Mouse (Mus musculus) lung, postnatal 14 days (tissue): Measurements from ENCODE around the gene Ccdc24.
A peak's percentile ranks its signal among the peaks of the same experiment; 100 is the strongest.

ENCODE experiments used
- DNase-seq: peaks from one replicate; pipeline ENCODE4 v3.0.0; 2021

The Ccdc24 gene

DNA sequence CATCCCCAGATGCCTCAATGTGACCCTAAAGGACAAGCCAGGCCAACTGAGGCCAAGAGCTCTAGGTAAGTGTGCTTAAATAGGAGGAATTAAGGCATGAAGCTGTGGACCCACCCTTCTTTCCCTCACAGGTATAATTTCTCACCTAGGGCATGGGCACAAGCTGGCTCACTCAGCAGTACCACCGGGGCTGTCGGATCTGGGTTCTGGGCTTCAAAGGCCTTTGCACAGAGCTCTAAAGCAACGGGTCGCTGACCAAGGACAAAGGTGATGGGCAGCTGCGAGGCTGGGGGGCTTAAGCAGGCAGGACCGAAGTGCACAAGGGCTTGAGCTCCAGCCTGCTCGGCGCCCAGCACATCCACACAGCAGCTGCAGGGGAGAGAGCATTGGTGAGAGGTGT, 18.4 kb upstream of the Ccdc24 start:
- DNase-seq: no peak

DNA sequence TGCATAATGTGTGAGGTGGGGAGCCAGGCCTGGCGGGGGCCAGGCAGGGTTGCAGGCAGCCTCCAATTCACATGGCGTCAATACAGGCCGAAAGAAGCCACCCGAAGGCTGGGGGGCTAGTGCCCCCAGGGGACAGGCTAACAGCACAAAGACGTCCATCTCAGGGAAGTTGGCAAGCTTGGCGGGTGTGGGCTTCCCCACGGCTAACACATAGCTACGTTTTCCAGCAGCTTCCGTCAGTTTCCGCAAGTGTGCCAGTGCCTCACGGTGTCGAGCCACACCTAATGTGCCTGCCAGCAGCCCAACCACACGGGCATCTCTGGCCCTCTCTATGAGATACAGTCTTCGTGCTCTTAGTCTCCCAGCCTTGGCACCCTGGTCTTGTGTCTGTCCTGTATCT, 17.7 kb upstream of the Ccdc24 start:
- DNase-seq: no peak

DNA sequence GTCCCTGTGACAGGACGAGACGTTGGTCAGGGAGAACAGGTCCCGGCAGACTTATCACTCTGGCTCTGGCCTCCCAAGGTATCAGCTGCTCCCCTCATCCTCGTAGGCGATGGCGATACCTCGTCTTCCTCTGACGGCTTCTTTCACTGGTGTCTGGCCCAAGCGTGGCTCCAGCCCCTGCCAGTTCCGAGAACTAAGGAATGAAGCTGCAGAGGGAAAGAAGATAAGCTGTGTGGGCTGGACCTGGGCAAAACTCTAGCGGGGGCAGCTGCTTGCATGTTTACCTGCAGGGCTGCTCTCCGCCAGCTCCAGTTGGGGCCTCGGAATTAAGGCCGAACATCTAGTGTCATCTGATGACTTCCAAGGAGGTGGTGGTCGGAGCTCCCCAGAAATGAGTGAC, 17.1 kb upstream of the Ccdc24 start:
- no peak for DNase-seq

DNA sequence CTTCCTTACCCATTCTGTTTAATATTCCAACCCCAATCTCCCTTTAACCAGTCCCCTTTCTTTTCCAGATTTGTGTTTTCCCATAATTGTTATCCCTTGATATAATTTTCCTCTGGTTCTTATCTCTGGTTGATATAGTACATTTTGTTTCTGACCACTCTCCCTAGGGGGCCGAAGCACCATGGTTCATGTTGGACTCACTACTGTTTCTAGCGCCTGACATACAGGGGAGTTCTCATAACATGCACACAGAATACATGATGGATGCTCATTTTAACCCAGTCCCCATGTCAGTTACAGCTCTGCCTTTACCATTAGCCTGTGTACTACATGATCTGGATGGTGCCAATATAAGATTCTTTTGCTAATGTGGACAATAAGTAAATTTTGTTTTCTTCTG, 15.6 kb upstream of the Ccdc24 start:
- DNase-seq: no peak

DNA sequence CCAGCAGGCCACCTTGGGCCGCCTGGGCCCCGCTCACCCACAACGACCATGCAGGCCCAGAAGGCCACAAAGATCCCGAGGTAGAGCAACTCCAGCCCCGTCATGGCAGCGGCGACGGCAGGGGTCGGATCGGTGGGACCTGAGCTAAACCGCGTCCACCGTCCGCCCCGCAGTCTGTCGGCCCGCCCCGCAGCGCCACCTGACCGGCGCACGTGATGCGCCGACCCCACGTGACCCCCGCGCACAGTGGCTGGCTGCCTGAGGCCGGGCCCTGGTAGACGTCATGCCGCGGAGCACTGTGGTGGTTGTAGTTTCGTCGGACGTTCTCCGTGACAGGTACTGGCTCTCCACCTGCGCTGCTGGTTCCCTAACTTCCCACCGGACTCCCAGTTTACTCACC, 14.8 kb upstream of the Ccdc24 start, which contains the start of gene Atp6v0b:
TSS of gene Atp6v0b (minus strand) at position 201 of the 400 bp plus-strand sequence.
- DNase-seq: peak; percentile 94

DNA sequence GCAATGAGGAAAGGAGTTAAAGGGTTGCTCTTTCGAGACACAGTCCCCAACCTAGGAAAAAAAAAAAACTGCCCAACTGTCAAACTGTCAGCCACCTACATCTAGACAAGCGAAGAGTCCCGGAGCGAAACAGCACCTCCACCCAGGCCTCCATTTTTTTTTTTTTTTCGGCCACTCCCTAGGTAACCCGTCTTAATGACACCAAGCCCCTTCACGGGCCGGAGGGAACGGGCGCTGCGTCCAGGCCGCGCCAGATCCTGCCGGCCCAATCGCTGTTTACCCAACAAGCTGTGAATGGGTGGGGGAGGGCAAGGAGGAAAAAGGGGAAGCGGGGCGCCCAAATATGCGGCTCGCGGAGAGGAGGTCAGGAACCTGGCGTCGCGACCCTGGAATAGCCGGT, 14.3 kb upstream of the Ccdc24 start:
- peak; percentile 30 for DNase-seq

DNA sequence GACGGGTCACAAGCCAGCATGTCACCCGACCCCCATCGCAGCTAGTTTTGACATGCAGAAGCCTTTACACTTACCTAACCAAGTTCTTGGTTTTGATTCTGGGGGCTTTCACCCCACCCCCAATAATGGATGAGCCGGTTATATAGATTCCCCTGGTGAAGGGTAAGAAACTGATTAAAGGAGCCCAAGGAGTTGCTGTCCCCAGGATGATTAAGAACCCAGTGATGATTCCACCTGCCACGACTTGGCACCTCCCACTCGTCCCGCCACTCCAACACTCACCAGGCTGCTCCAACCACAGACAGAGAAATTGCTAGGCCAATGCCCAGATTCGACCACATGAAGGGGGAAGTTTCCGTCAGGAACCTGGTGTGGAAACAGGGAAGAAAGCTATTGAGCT, 13.6 kb upstream of the Ccdc24 start:
- no peak for DNase-seq

DNA sequence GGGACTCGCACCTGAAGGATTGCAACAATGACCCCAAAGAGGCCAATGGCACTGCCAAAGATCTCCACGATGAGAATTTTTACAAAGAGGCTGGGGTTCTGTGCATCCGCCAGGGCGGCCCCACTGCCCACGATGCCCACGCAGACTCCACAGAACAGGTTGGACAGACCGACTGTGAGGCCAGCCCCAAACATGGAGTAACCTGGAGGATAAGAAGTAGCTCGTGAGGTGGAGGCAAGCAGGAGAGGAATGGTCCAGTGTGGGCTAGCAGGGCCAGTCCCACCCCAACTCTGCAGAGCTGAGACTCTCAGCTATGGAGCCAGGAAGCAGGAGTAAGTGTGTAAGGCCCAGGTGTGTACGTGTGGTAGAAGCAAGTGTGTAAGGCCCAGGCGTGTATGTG, 12.7 kb upstream of the Ccdc24 start:
- DNase-seq: no peak

DNA sequence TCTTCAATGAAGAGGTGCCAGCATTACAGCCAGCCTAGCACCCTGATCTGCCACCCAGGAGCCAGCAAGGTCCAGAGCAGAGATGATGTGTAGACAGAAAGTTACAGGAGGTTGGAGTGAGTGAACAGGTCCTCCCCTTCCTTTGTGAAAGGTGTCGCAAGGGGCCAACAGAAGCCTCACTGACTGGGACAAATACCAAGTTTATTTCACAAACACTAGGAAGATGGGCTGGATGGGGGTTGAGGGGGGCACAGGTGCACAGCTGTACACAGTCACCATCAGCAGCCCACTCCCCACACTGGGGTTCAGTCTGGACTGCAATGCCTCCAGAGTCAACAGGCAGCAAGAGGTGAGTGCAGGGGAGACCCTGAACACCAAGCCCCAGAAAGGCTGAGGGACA, 11.8 kb upstream of the Ccdc24 start:
- DNase-seq: no peak

DNA sequence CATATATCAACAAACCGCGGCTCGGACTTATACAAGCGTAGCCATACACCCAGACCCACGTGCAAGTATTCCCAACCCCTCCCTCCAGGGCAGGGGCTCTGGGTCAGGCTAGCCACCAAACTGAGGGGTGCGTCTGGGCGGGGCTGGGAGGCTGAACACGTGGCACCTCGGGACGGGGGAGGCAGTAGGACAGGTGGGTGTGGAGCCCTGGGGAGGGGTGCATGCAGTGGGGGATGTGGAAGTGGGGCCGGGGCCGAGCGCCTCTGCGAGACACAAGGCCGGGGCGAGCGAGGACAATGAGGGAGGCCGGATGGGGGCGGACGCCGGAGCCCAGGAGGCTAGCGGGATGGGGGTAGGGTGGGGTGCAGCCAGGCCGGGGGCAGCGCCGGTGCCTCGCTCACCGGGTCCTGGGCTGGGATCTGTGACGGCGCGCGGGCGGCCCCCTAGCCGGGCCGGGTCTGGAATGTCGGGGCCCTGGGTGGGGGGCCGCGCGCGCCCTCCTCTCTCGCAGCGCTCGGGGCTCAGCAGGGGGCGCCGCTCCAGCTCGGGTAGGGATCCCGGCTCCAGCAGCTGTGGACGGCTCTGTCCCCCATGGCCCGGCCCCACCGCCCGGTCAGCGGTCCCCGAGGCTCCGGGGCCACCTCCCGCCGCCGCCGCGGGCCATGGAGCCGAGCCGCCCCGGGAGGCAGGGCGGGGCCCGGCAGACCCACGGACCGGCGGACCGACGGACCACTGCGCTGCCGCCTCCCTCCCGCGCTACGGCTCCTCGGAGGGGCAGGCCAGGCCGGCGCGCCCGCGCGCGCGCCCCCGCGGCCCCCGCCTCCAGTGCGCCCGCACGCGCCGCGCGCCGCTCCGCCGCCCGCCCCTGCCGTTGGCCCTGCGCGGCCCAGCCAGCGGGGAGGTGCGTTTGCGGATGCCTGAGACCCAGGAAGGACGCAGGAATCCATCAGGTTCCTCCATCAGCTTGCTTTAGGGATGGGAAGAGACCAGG, 10.6 kb upstream of the Ccdc24 start, which contains the start of gene B4galt2:
TSS of gene B4galt2 (minus strand) at position 787 of the 991 bp plus-strand sequence.
- peak; percentile 50 for DNase-seq

DNA sequence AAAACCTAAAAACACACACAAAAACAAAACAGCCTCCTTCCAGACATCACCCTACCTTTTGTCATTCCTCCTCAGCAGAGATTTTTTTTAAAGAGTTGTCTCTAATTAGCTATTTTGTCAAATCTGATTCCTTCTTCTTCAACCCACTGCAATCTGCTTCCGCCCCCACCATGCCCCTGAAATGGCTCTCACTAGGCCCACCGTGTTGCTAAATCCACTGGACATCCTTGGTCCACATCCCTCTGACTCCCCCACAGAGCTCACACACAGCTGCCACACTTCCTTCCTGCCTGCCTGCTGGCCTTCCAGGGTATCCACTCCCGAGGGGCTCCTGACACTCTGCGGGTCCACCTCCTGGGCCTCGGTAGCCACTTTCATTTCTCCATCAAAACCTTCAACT, 6.3 kb upstream of the Ccdc24 start:
- no peak for DNase-seq

DNA sequence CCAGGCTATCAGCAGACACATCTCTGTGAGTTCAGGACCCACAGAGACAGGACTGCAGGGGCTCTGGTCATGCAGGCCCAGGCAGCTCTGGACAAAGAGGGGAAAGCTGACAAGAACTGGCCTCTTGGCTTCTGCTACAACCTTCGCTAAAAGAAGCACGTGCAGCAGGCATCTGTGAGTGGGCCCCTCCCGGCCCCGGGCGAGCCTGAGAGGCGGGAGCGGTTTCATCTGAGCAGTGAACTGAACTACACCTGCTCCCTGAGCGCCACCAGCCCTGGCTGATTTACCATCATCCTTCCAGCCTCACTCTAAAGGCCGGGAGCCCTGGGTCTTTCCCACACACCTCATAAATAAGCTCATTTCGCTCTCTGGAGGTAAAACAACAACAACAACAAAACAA, 5.9 kb upstream of the Ccdc24 start:
- no peak for DNase-seq

DNA sequence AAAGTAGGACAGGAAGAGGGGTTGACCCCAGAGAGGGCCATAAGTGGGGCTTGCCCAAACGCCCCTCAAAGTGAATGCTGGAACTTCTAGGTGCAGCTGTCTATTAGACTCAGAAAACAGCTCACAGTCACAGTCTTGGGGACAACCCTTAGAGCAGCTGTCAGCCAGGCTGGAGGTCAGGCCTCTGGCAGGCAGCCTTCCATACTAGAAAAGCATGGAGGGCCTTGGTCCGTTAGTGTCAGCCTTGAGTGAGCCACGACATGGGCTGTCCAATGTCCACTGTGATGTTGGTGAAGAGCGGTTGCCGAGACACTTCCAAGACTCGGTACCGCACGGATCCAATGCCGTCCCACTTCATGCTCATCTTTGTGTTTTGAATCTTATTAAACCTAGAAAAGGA, 1.3 kb upstream of the Ccdc24 start:
- no peak for DNase-seq

DNA sequence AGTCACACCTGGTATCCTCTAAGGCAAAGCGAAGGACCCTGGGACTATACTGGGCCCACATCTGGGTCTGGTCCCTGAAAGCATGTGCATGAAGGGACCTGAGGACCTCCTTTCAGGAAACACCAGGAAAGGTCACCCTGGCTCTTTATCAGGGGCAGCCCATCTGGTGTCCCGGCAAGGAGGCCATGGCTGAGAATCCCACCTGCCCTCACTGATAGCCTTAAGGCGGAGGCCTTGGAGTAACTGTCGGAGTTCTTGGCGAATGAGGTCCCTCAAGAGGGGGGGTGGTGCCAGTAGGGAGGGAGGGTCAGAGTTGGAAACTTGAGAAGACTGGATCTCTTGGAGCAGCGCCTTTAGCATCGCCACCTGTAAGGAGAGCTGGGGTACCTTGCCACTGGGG, 570 bp downstream of the Ccdc24 start:
- no peak for DNase-seq

DNA sequence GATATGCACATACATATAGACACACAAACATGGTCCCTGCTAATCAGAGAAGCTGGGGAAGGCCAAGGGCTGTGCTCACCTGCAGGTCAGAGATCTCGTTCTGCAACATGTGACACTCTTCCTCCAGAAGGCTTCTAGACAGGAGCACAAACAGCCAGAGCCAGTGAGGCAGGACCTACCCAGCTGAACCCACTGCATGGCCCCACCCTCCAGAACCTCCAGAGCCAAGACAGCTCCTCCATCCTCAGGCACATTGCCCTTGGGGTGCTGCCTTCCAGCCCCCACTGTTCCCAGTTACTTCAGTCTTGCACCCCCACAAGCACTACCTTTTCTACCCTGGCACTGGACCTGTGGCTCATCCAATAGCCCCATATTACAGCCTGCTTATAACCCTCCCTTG, 1.9 kb downstream of the Ccdc24 start:
- no peak for DNase-seq

DNA sequence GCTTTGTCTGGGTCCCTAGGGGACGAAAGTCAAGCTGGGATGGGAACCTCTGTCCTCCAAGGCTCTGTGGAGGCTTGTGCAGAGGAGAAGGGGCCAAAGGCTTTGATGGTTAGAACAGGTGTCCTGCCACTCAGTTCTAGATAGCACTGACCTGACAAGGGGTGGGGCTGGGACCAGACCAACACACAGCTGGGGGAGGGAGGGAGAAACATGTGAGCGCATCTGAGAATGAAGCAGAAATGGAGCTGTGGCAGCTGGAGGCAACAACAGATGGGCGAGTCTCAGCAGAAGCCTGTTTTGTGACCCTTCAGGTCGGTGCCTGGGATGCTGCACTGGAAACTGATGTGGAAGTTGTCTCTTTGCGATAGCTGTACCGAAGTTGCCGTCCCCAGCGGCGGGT, 3.0 kb downstream of the Ccdc24 start:
- no peak for DNase-seq

DNA sequence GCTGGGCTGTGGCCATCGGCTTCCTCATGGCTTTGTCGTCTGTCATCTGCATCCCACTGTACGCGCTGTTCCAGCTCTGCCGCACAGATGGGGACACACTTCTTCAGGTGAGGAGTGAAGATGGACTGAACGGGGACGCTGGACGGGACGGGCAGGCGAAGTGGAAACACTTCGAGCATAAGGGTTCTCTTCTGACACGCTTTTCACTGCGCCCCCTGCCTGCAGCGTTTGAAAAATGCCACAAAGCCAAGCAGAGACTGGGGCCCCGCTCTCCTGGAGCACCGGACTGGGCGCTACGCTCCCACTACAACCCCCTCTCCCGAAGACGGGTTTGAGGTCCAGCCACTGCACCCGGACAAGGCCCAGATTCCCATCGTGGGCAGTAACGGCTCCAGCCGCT, 4.5 kb downstream of the Ccdc24 start:
- DNase-seq: peak; percentile 70

DNA sequence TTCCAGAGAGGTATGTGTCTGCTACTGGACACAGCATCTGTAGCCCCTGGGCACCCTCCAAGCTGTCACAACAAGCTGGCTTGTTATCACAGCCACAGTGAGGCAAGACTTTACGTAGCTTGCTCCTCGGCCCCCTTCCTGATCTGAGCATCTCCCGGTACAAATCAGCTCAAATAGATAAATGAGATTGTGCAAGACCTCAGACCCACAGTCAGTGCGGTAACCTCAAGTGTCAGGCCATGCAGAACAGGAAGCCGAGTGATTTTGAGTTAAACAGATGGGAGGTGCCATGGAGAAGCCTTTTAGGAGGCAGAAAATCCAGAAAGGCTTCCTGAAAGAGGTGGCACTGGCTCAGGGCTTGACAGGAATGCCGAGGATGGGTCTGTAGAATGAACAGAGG, 5.4 kb downstream of the Ccdc24 start:
- no peak for DNase-seq

DNA sequence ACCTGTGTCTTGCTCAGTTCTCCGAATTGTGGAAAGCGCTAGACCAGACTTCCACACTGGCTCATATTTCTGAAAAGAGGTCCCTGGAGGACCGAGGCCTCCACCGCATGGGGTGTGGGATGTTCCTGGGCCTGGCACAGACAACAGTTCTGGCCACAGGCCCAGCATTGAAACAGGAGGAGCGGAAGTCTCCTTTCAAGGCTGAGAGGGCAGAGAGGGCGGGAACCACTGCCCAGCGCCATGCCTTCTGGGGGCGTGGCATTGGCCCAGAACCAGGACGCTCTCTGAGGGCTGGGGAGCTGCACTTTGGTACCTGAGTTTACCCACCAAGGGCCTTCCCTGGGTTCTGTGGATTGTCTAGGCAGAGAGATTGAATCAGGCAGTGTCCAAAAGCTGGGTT, 6.3 kb downstream of the Ccdc24 start:
- peak; percentile 82 for DNase-seq

DNA sequence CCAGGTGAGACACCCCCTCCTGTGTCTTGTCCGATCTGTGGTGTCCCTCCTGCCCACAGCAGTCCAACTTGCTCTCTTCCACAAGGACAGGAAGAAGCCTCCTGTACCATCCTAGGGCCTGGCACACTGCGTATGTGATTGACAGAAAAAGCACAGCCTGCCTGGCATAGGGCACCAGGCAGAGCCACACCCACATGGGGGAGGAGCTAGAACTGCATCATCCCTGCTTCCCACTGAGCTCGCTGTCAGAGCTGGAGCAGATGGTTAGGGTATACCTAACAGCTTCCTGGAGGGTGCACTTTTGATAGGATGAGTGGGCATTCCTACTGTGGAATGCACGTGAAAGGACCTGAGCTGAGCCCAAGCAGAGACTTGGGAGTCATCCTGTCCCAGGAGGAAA, 9.5 kb downstream of the Ccdc24 start:
- no peak for DNase-seq

DNA sequence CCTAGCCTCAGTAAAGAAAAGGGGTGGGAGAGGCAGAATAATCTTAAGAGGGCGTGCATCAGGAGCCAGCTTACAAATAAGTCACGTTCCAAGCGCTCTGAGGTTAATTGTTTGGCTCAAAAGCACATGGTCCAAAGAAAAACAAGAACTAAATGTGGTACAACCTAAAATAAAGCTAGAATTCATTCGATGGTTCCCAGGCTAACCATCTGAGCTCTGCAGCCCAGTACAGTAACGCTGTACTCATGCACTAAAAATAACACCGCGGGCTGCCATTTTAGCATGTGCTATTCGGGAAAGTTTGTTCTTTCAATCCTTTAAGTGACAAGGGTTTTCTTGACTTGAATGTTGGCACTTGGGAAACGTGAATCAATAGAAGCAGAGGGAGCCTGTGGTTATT, 11.8 kb downstream of the Ccdc24 start:
- no peak for DNase-seq

DNA sequence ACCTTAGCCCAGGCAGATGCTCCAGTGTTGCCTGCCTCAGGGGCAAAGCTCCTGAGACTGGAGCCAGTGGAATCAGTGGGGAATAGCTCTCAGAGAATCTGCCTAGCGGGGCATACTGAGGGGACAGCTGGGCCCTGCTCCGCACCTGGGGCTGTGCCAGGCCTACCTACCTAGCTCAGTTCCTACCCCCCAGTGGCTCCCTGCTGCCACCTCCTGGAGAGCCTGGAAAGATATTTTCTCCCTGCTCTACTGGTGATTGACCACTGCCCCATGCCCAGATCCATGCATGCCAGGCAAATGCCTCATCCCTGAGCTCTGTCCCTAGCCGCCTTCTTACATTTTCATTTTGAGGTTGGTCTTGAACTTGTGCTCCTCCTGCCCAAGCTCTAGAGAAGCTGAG, 13.6 kb downstream of the Ccdc24 start:
- DNase-seq: peak; percentile 78

DNA sequence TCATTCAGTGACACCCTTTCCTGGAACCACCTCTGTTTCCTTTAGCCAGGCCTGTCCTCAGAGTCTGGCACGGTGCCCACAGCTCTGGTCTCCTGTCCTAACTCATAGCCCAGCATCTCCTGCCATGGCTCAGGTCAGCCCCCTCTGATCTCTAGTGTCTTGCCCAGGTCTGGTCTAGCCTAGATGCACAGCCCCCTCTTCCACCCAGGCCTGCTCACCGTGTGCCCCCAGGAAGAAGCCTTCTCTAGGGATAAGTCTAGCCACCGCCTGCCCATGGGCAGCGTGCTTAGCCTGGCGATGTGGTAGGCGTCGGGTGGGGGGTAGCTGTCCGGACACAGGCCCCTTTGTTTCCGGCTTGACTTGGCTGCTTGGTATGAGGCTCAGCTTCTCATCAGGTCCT, 17.2 kb downstream of the Ccdc24 start:
- no peak for DNase-seq

DNA sequence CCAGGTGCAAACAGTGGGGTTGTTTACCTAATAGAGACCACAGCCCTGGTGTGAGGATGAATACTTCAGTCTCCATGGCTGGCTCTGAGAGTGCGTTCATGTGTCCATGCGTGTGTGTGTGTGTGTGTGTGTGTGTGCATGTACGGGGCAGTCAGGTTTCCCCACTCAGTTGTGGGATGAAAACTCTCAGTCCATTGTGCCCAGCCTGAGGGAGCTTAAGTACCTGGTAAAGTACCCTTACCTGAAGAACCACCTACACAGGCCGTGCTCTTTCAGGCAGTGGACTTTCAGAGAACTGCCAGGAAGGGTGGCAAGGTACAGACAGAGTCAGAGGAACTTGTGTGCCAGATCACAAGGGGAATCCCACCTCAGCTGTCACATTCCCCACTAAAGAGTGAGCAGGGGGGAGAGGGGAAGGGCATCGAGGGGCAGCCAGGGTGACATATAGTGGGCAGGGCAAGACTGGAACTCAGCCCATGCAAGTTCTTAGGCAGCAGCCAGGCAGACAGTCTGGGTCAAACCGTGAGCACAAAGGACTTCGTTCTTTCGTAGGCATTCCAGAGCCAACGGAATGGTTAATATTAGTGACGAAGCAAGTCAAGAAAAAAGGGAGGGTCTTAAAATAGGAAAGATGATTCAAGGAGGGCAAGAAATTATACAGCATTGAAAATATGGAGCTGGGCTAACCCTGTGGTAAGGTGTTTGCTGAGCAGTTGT, 20.0 kb downstream of the Ccdc24 start:
- DNase-seq: no peak
